Mouse (Mus musculus) small intestine, adult 2 months (tissue): ENCODE data around the gene Xpo5.

Experiments
- CTCF ChIP-seq: fragments of 200-500 bp; IDR thresholded peaks from 2 replicates; pipeline ENCODE4 v1.5.1; 2012; ENCODE audit warnings: low read depth, mild to moderate bottlenecking, control low read depth, inconsistent platforms, low read length, moderate library complexity, mixed read lengths; ENCODE audit not compliant: insufficient replicate concordance, insufficient read length; ENCODE audit errors: extremely low read depth
- POLR2A ChIP-seq: fragments of 200-500 bp; IDR thresholded peaks from 2 replicates; pipeline ENCODE4 v1.6.1; 2012; ENCODE audit warnings: low read depth, mild to moderate bottlenecking, control low read depth, inconsistent platforms, low read length, moderate library complexity

DNA sequence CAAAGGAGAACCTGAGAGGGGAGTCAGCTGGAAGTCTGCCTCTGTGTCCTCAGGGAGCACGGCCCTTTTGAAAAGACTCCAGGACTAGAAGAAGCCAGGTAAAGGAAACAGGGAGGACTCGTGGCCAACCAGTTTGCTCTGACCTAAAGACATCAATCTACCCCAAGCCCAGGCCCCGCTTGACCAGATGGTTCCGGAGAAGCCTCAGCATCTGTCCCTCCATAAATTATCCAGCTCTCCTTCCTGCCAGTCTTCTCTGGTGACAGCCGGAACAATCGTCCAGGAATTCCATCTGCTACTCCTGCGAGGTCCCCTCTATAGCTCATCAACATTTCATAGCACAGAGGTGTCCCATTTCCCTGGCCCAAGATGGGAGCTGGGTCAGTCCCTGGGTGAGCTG lies 82.1 kb downstream of the Xpo5 start:
- no peak for TF ChIP-seq CTCF
- TF ChIP-seq POLR2A, result no peak
